ENCODE assay signal across 9 mouse cellular contexts in genomic region chr17:88505275-88505723, GRCm38 (mm10). TPM values are rescaled to one million over a fixed set of nuclear protein-coding genes. Genes with fewer than 3 reads are reported as not detected.
A peak's percentile ranks its signal among the peaks of the same experiment; 100 is the strongest.
DNase-seq lines count a peak whose midpoint lies in the region; ATAC-seq lines count a peak whose summit lies in the region.
"Had no signal": no experiment of that assay in that cellular context is flagged by ENCODE, and none has a peak within 500 bp of the region (broad histone marks: within the 10 kb centered on the region; RNA-seq: fewer than 3 reads in every experiment).

No protein-coding gene starts in this region.

- no peak for DNase-seq in frontal cortex, postnatal 25 days (ENCODE audit: low spot score in 2 of 2)
- peak; percentile 33 for DNase-seq in R1 (ENCODE audit: low read depth, low spot score)
- DNase-seq in layer of hippocampus, postnatal 36 days: peak; percentile 27 to 51
- no peak for DNase-seq in urinary bladder, postnatal 4 days (ENCODE audit: low spot score in 2 of 2)
- DNase-seq in testis, postnatal 14 days (ENCODE audit: low spot score): no peak

- no peak overlapping the region for H3K4me2 ChIP-seq in forebrain, embryonic 12.5 days
- H3K4me2 ChIP-seq in kidney, embryonic 16.5 days (replicated peaks; ENCODE audit: low read depth, low read length): no peak overlapping the region

- no peaks in the 10 kb centered on the region for H3K9me3 ChIP-seq in forebrain, embryonic 12.5 days
- no peaks in the 10 kb centered on the region for H3K9me3 ChIP-seq in kidney, embryonic 16.5 days (ENCODE audit: low read length)

- H3K27ac ChIP-seq in forebrain, embryonic 12.5 days: peak overlapping the region; percentile 26; the same call in 1 of the 2 replicates
- no peak overlapping the region for H3K27ac ChIP-seq in kidney, embryonic 16.5 days (ENCODE audit: low read length)

- no peaks in the 10 kb centered on the region for H3K27me3 ChIP-seq in forebrain, embryonic 12.5 days
- no peaks in the 10 kb centered on the region for H3K27me3 ChIP-seq in kidney, embryonic 16.5 days (ENCODE audit: insufficient read depth, low read length)

- H3K4me1 ChIP-seq in forebrain, embryonic 12.5 days: peaks cover 14% of the 10 kb centered on the region
- no peaks in the 10 kb centered on the region for H3K4me1 ChIP-seq in kidney, embryonic 16.5 days (ENCODE audit: insufficient read depth, low read length)

- 25% methylated on average over 10 of the region's 10 CpGs for WGBS in forebrain, embryonic 12.5 days
- 50% methylated on average over 10 of the region's 10 CpGs for WGBS in kidney, embryonic 16.5 days

- H3K36me3 ChIP-seq in forebrain, embryonic 12.5 days (replicated peaks): no peaks in the 10 kb centered on the region
- no peaks in the 10 kb centered on the region for H3K36me3 ChIP-seq in kidney, embryonic 16.5 days (ENCODE audit: insufficient read depth, low read length)

- no peak overlapping the region for H3K9ac ChIP-seq in forebrain, embryonic 12.5 days
- H3K9ac ChIP-seq in kidney, embryonic 16.5 days (replicated peaks; ENCODE audit: low read length): no peak overlapping the region

- peak; percentile 67 for ATAC-seq in frontal cortex, adult (ENCODE audit: low TSS enrichment)
- ATAC-seq in forebrain, embryonic 12.5 days (ENCODE audit: low FRiP score): peak; percentile 41; the same call in 1 of the 2 replicates
- no peak for ATAC-seq in kidney, embryonic 16.5 days (ENCODE audit: low FRiP score, low TSS enrichment)

- no peak overlapping the region for H3K4me3 ChIP-seq in forebrain, embryonic 12.5 days (replicated peaks)
- no peak overlapping the region for H3K4me3 ChIP-seq in kidney, embryonic 16.5 days (ENCODE audit: low read length)
- H3K4me3 ChIP-seq: myocyte had no signal

RNA-seq across cellular contexts. Expression of gene Ppp1r21, which starts 24.6 kb away (rescaled TPM):
- polyA plus RNA-seq in forebrain, embryonic 12.5 days (2016; fragmentation: Nextera tagmentation; extraction: Ambion mirVana): 20.8 and 22.0 TPM in 2 replicates
- 10 to 100 TPM; 74.8 to 90.1 TPM for total RNA-seq in layer of hippocampus, postnatal 36 days (2021)
- polyA plus RNA-seq in kidney, embryonic 16.5 days (2015; fragmentation: Nextera tagmentation; extraction: Ambion mirVana): 29.6 and 33.1 TPM in 2 replicates

Comparison
In these comparisons a context has a peak if more than half of its experiments do, and no peak if none do; other contexts are left out.
1. DNase-seq: peak in R1 (single experiment) and layer of hippocampus, postnatal 36 days (2 of 2); none in frontal cortex, postnatal 25 days (0 of 2), urinary bladder, postnatal 4 days (0 of 2) and testis, postnatal 14 days (single experiment).